Mouse (Mus musculus) ES-Bruce4 (cell line): ENCODE measurements around the gene Col6a6. TPM values are rescaled to one million over a fixed set of nuclear protein-coding genes. Genes with fewer than 3 reads are reported as not detected.
"Not testable (repeated sequence)": the region's sequence is repeated elsewhere in the genome, so short reads cannot be mapped to it uniquely, and the experiment has no call there.

Experiments
- H3K27ac ChIP-seq: 2 replicates; pipeline ENCODE4 v1.5.1; 2012; ENCODE audit warnings: low read length, inconsistent platforms; ENCODE audit not compliant: insufficient read depth
- H3K27me3 ChIP-seq: 2 replicates; pipeline ENCODE4 v1.6.1; 2012; ENCODE audit warnings: mild to moderate bottlenecking, low read length, inconsistent platforms; ENCODE audit not compliant: control insufficient read depth, poor library complexity, insufficient read depth, severe bottlenecking
- H3K36me3 ChIP-seq: 2 replicates; pipeline ENCODE4 v1.6.1; 2012; ENCODE audit warnings: inconsistent platforms, mild to moderate bottlenecking, low read length, moderate library complexity; ENCODE audit not compliant: control insufficient read depth, poor library complexity, insufficient read depth, severe bottlenecking
- H3K4me1 ChIP-seq: one replicate; pipeline ENCODE4 v1.8.1; 2011; ENCODE audit warnings: low read length; ENCODE audit not compliant: control insufficient read depth, insufficient read depth
- H3K4me3 ChIP-seq: 2 replicates; pipeline ENCODE4 v1.5.1; 2011; ENCODE audit warnings: low read depth, mild to moderate bottlenecking, low read length
- H3K9ac ChIP-seq: 2 replicates; pipeline ENCODE4 v1.6.1; 2012; ENCODE audit warnings: low read depth, mild to moderate bottlenecking, inconsistent platforms; ENCODE audit not compliant: poor library complexity, severe bottlenecking
- H3K9me3 ChIP-seq: replicated peaks from 2 replicates; pipeline ENCODE4 v1.6.1; 2012; ENCODE audit warnings: mild to moderate bottlenecking, low read length, inconsistent platforms; ENCODE audit not compliant: control insufficient read depth, poor library complexity, insufficient read depth, severe bottlenecking
- CTCF ChIP-seq: IDR thresholded peaks from one replicate; pipeline ENCODE4 v1.8.1; 2011; ENCODE audit warnings: low read depth, low read length
- EP300 ChIP-seq: IDR thresholded peaks from 2 replicates; pipeline ENCODE4 v1.6.1; 2011; ENCODE audit warnings: low read depth, low read length; ENCODE audit not compliant: insufficient read depth
- POLR2A ChIP-seq: IDR thresholded peaks from one replicate; pipeline ENCODE4 v1.8.1; 2011; ENCODE audit warnings: low read length; ENCODE audit not compliant: insufficient read depth
- polyA plus RNA-seq: library from polyadenylated mRNA; stranded (reverse); fragments of >200 nt; gene quantifications from 2 replicates; pipeline ENCODE4 v1.2.4, GENCODE M21; 2011; ENCODE audit warnings: low read depth; ENCODE audit not compliant: missing spikeins, insufficient read depth, insufficient read length

Col6a6 gene
- polyA plus RNA-seq, 1 experiment: not detected

- H3K27me3 ChIP-seq: no peaks in the 10 kb centered on the region
- peaks cover 26% of the 10 kb centered on the region for H3K36me3 ChIP-seq
- no peak overlapping the region for H3K4me3 ChIP-seq
- no peak overlapping the region for H3K27ac ChIP-seq
- H3K9ac ChIP-seq: no peak overlapping the region
- no peaks in the 10 kb centered on the region for H3K9me3 ChIP-seq
- H3K4me1 ChIP-seq: no peaks in the 10 kb centered on the region
- TF ChIP-seq POLR2A: no peak
- TF ChIP-seq CTCF: no peak
- no peak for TF ChIP-seq EP300
Measured at GRCm38 (mm10) chr9:105656189-105656588, 171.8 kb downstream of the Col6a6 start.

GRCm38 (mm10) chr9:105642460-105643371 is 185.2 kb downstream of the Col6a6 start, which contains the start of gene Pik3r4:
Gene Pik3r4, plus strand, starts transcription at chr9:105642978.
- H3K4me3 ChIP-seq: peak within 1 kb of the TSS; percentile 80
- H3K9me3 ChIP-seq: no peaks in the 10 kb centered on the region
- H3K9ac ChIP-seq: peak within 1 kb of the TSS; percentile 95
- no peaks in the 10 kb centered on the region for H3K4me1 ChIP-seq
- TF ChIP-seq POLR2A (peak; percentile 24), CTCF (no peak), EP300 (no peak)
- peaks cover 7% of the 10 kb centered on the region; the same call in 1 of the 2 replicates for H3K36me3 ChIP-seq
- H3K27me3 ChIP-seq: no peaks in the 10 kb centered on the region
- peak within 1 kb of the TSS; percentile 94 for H3K27ac ChIP-seq

GRCm38 (mm10) chr9:105641377-105641776 is 186.6 kb downstream of the Col6a6 start:
- H3K4me1 ChIP-seq, H3K27me3 ChIP-seq, H3K36me3 ChIP-seq, H3K9ac ChIP-seq, H3K9me3 ChIP-seq, H3K4me3 ChIP-seq: not testable (repeated sequence)
- H3K27ac ChIP-seq: peak overlapping the region; percentile 94

Other genes starting within 250 kb of the Col6a6 start
- gene Pik3r4, start 185.2 kb downstream of the Col6a6 start, polyA plus RNA-seq: 29.7 and 31.9 TPM in 2 replicates
- not detected in 2 replicates for gene Col6a5, start 132.5 kb upstream of the Col6a6 start, polyA plus RNA-seq